Mouse (Mus musculus): Measurements from ENCODE around the gene Tbc1d19. TPM values are rescaled to one million over a fixed set of nuclear protein-coding genes. Genes with fewer than 3 reads are reported as not detected.

Tbc1d19 gene
- total and polyA plus RNA-seq, 3 experiments = not detected

DNA sequence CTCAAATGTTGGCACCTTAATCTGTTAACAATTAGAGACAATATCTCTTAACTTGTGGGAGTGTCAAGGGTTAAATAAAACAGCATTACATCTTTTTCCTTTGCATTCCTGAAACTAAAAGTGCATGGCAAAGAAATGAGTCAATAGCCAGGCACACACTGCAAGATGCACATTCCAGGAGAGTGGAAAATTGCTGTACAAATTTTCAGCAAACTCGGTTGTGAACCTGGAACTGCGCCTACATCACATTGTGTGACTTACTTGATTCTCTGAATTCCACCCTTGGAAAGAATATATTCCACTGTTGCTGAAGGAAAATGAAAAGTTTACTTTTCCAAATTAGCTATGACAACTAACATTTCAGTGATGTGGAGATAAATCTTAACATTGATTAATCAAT lies 8.0 kb upstream of the Tbc1d19 start:
- H3K36me3 ChIP-seq (ENCODE audit: control insufficient read depth in 1 of 2, insufficient read depth in 2 of 2, low read length in 2 of 2) = no peaks in the 10 kb centered on the region
- H3K27ac ChIP-seq (ENCODE audit: control insufficient read depth, low read depth, low read length) = no peak overlapping the region
- DNase-seq (ENCODE audit: low read depth, low spot score) = no peak
- H3K27me3 ChIP-seq (ENCODE audit: control insufficient read depth in 1 of 2, insufficient read depth in 2 of 2, low read length in 2 of 2) = no peaks in the 10 kb centered on the region
- no peaks in the 10 kb centered on the region for H3K9me3 ChIP-seq (replicated peaks; ENCODE audit: insufficient read depth, low read length)
- H3K4me1 ChIP-seq (ENCODE audit: control insufficient read depth in 1 of 2, insufficient read depth in 2 of 2, low read length in 2 of 2) = no peaks in the 10 kb centered on the region
- H3K9ac ChIP-seq (ENCODE audit: control insufficient read depth, low read depth, low read length, poor library complexity, severe bottlenecking) = no peak overlapping the region
- no peak overlapping the region for H3K4me3 ChIP-seq (ENCODE audit: control insufficient read depth in 1 of 2, insufficient read depth in 1 of 2, low read depth in 2 of 2, low read length in 2 of 2)
- TF ChIP-seq CTCF (IDR thresholded peaks at IDR 0.05 in 2 of 3, conservative IDR thresholded peaks at IDR 0.05 in 1 of 3; ENCODE audit: control insufficient read depth in 1 of 3, insufficient read depth in 1 of 3, low read depth in 2 of 3, low read length in 3 of 3, poor library complexity in 1 of 3, severe bottlenecking in 1 of 3) = no peak
- no peak for TF ChIP-seq TAL1 (IDR thresholded peaks at IDR 0.05; ENCODE audit: low read length)
- no peak for TF ChIP-seq POLR2AphosphoS5 (IDR thresholded peaks at IDR 0.05; ENCODE audit: borderline replicate concordance, low read depth, low read length)
- TF ChIP-seq MYC (IDR thresholded peaks at IDR 0.05; ENCODE audit: low read depth, low read length) = no peak
- no peak for TF ChIP-seq RAD21 (IDR thresholded peaks at IDR 0.05; ENCODE audit: low read depth, low read length)
- TF ChIP-seq ZKSCAN1 (IDR thresholded peaks at IDR 0.05; ENCODE audit: low read depth, low read length) = no peak
- TF ChIP-seq POLR2AphosphoS2 (IDR thresholded peaks at IDR 0.05; ENCODE audit: low read length) = no peak
- TF ChIP-seq ETS1 (IDR thresholded peaks at IDR 0.05; ENCODE audit: low read depth, low read length) = no peak
- TF ChIP-seq MAX (IDR thresholded peaks at IDR 0.05; ENCODE audit: low read length) = no peak
- no peak for TF ChIP-seq USF2 (IDR thresholded peaks at IDR 0.05; ENCODE audit: borderline replicate concordance in 1 of 2, insufficient read depth in 1 of 2, low read depth in 1 of 2, low read length in 2 of 2)
- no peak for TF ChIP-seq HCFC1 (IDR thresholded peaks at IDR 0.05; ENCODE audit: low read depth, low read length)
- TF ChIP-seq MAZ (IDR thresholded peaks at IDR 0.05; ENCODE audit: low read depth, low read length) = no peak
- no peak for TF ChIP-seq MAFK (IDR thresholded peaks at IDR 0.05; ENCODE audit: borderline replicate concordance, low read depth, low read length)
- TF ChIP-seq SIN3A (IDR thresholded peaks at IDR 0.05; ENCODE audit: low read length) = no peak
- no peak for TF ChIP-seq RCOR1 (IDR thresholded peaks at IDR 0.05; ENCODE audit: low read depth, low read length)
- no peak for TF ChIP-seq KAT2A (conservative IDR thresholded peaks at IDR 0.05; ENCODE audit: low read depth, low read length)
- TF ChIP-seq UBTF (IDR thresholded peaks at IDR 0.05; ENCODE audit: borderline replicate concordance, insufficient read depth, low read depth, low read length) = no peak
- no peaks in the 10 kb centered on the region for H3K79me2 ChIP-seq (ENCODE audit: control insufficient read depth, insufficient read depth, low read length, poor library complexity)

- H3K4me3 ChIP-seq (ENCODE audit: control insufficient read depth in 1 of 2, insufficient read depth in 1 of 2, low read depth in 2 of 2, low read length in 2 of 2) = no peak overlapping the region
- H3K9me3 ChIP-seq (replicated peaks; ENCODE audit: insufficient read depth, low read length) = no peaks in the 10 kb centered on the region
- no peak overlapping the region for H3K9ac ChIP-seq (ENCODE audit: control insufficient read depth, low read depth, low read length, poor library complexity, severe bottlenecking)
- H3K79me2 ChIP-seq (ENCODE audit: control insufficient read depth, insufficient read depth, low read length, poor library complexity) = no peaks in the 10 kb centered on the region
- no peaks in the 10 kb centered on the region for H3K27me3 ChIP-seq (ENCODE audit: control insufficient read depth in 1 of 2, insufficient read depth in 2 of 2, low read length in 2 of 2)
- DNase-seq (ENCODE audit: low read depth, low spot score) = no peak
- no peak overlapping the region for H3K27ac ChIP-seq (ENCODE audit: control insufficient read depth, low read depth, low read length)
- H3K4me1 ChIP-seq (ENCODE audit: control insufficient read depth in 1 of 2, insufficient read depth in 2 of 2, low read length in 2 of 2) = no peaks in the 10 kb centered on the region
- no peaks in the 10 kb centered on the region for H3K36me3 ChIP-seq (ENCODE audit: control insufficient read depth in 1 of 2, insufficient read depth in 2 of 2, low read length in 2 of 2)
- TF ChIP-seq POLR2AphosphoS5 (IDR thresholded peaks at IDR 0.05; ENCODE audit: borderline replicate concordance, low read depth, low read length) = no peak
- no peak for TF ChIP-seq SIN3A (IDR thresholded peaks at IDR 0.05; ENCODE audit: low read length)
- no peak for TF ChIP-seq ZNF384 (IDR thresholded peaks at IDR 0.05; ENCODE audit: low read depth, low read length)
- TF ChIP-seq UBTF (IDR thresholded peaks at IDR 0.05; ENCODE audit: borderline replicate concordance, insufficient read depth, low read depth, low read length) = no peak
- no peak for TF ChIP-seq MAZ (IDR thresholded peaks at IDR 0.05; ENCODE audit: low read depth, low read length)
Observed at GRCm38 (mm10) chr5:53819711-53820110, 10.3 kb downstream of the Tbc1d19 start.
